Mouse (Mus musculus): ENCODE data around the gene Cdc42ep4.

GRCm38 (mm10) chr11:113681979-113682378 lies 69.7 kb downstream of the Cdc42ep4 start:
- TF ChIP-seq CTCF (IDR thresholded peaks at IDR 0.05; ENCODE audit: low read depth, low read length) (no peak), POLR2A (IDR thresholded peaks at IDR 0.05; ENCODE audit: insufficient read depth, low read length) (no peak), EP300 (IDR thresholded peaks at IDR 0.05; ENCODE audit: insufficient read depth, low read depth, low read length) (no peak)

Data from ES-Bruce4 (cell line).